Mouse (Mus musculus) thymus, adult 2 months (tissue): ENCODE data around the gene Slc2a5. TPM values are rescaled to one million over a fixed set of nuclear protein-coding genes. Genes with fewer than 3 reads are reported as not detected.

Source experiments
- DNase-seq: peaks from one replicate; pipeline ENCODE4 v3.0.0; 2021
- H3K27ac ChIP-seq: fragments of 200-500 bp; 2 replicates; pipeline ENCODE4 v1.5.1; 2012; ENCODE audit warnings: low read length, control low read depth; ENCODE audit not compliant: control insufficient read depth, insufficient read depth
- H3K27me3 ChIP-seq: fragments of 200-500 bp; 2 replicates; pipeline ENCODE4 v1.6.1; 2012; ENCODE audit warnings: mild to moderate bottlenecking, low read length, moderate library complexity, mixed read lengths; ENCODE audit not compliant: control insufficient read depth, insufficient read depth
- H3K36me3 ChIP-seq: fragments of 200-500 bp; 2 replicates; pipeline ENCODE4 v1.6.1; 2012; ENCODE audit warnings: mild to moderate bottlenecking, low read length, moderate library complexity; ENCODE audit not compliant: control insufficient read depth, insufficient read depth
- H3K4me1 ChIP-seq: fragments of 200-500 bp; replicated peaks from 2 replicates; pipeline ENCODE4 v1.6.1; 2012; ENCODE audit warnings: low read length; ENCODE audit not compliant: control insufficient read depth, insufficient read depth
- H3K4me3 ChIP-seq: fragments of 200-500 bp; 2 replicates; pipeline ENCODE4 v1.5.1; 2012; ENCODE audit warnings: mild to moderate bottlenecking, low read length, control low read depth, moderate library complexity; ENCODE audit not compliant: control insufficient read depth, insufficient read depth
- CTCF ChIP-seq: fragments of 200-500 bp; IDR thresholded peaks from 2 replicates; pipeline ENCODE4 v1.5.1; 2012; ENCODE audit warnings: mild to moderate bottlenecking, control low read depth, low read length, moderate library complexity, borderline replicate concordance; ENCODE audit not compliant: control insufficient read depth, poor library complexity, insufficient read depth; ENCODE audit errors: extremely low read depth
- POLR2A ChIP-seq: fragments of 200-500 bp; IDR thresholded peaks from 2 replicates; pipeline ENCODE4 v1.6.1; 2012; ENCODE audit warnings: mild to moderate bottlenecking, low read length, control low read depth, moderate library complexity; ENCODE audit not compliant: control insufficient read depth, poor library complexity, insufficient read depth; ENCODE audit errors: extremely low read depth
- WGBS: fragments of 180-500 bp; shearing (Covaris S2); methylation state at CpG from one replicate; pipeline ENCODE4 v1.1.7; 2018; 5-methylcytosine and 5-hydroxymethylcytosine counted together
- polyA plus RNA-seq: library from polyadenylated mRNA; depleted of rRNA; stranded (reverse); fragments of >200 nt; gene quantifications from 2 replicates; pipeline ENCODE4 v1.2.3, GENCODE M21; 2012

Slc2a5 gene
- polyA plus RNA-seq, 1 experiment: 1.2 TPM

- WGBS: 96% methylated on average over 26 of the region's 26 CpGs
- Histone ChIP-seq H3K36me3 (no peaks in the 10 kb centered on the region), H3K27me3 (no peaks in the 10 kb centered on the region), H3K4me3 (no peak overlapping the region), H3K27ac (no peak overlapping the region), H3K4me1 (peaks cover 7% of the 10 kb centered on the region)
- no peak for DNase-seq
- TF ChIP-seq POLR2A (no peak), CTCF (no peak)
Measured at GRCm38 (mm10) chr4:150114505-150115061, 4.5 kb upstream of the Slc2a5 start.

- H3K4me3 ChIP-seq: no peak overlapping the region
- TF ChIP-seq POLR2A: no peak
- no peak for TF ChIP-seq CTCF
- no peaks in the 10 kb centered on the region for H3K36me3 ChIP-seq
- peaks cover 17% of the 10 kb centered on the region for H3K4me1 ChIP-seq
- no peak overlapping the region for H3K27ac ChIP-seq
- H3K27me3 ChIP-seq: no peaks in the 10 kb centered on the region
- peak; percentile 39 for DNase-seq
- WGBS: 2% methylated on average over 5 of the region's 5 CpGs
Measured at GRCm38 (mm10) chr4:150117311-150117710, 1.8 kb upstream of the Slc2a5 start.

GRCm38 (mm10) chr4:150118163-150118562 lies 920 bp upstream of the Slc2a5 start:
- no peak for TF ChIP-seq CTCF
- no peak for TF ChIP-seq POLR2A
- DNase-seq: no peak
- H3K27me3 ChIP-seq: no peaks in the 10 kb centered on the region
- WGBS: 80% methylated on average over 6 of the region's 6 CpGs
- H3K36me3 ChIP-seq: no peaks in the 10 kb centered on the region
- H3K4me1 ChIP-seq: peaks cover 17% of the 10 kb centered on the region
- no peak overlapping the region for H3K4me3 ChIP-seq
- no peak overlapping the region for H3K27ac ChIP-seq

DNA sequence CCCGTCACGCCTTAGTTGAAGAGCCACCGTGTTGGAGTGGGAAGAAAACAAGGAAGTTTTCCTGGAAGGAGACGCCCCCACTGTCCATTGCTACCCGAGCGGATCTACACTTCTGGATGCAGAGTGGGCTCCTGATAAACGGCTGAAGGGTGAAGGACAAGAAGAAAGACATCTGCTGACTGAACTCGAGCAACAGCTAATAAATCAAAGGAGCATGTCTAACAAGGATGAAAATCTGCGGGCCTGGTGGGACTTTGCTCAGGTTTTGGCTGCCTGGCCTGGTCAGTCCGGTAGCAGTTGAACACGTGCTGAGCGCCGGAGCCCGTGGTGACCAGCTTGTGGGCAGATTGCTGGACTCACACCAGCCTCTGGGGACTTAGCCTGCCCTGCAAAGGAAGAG lies 557 bp downstream of the Slc2a5 start:
- WGBS: 87% methylated on average over 14 of the region's 14 CpGs
- Histone ChIP-seq H3K4me1 (peaks cover 17% of the 10 kb centered on the region), H3K27me3 (no peaks in the 10 kb centered on the region), H3K36me3 (no peaks in the 10 kb centered on the region), H3K4me3 (no peak overlapping the region), H3K27ac (no peak overlapping the region)
- no peak for TF ChIP-seq CTCF
- no peak for TF ChIP-seq POLR2A
- DNase-seq: no peak

DNA sequence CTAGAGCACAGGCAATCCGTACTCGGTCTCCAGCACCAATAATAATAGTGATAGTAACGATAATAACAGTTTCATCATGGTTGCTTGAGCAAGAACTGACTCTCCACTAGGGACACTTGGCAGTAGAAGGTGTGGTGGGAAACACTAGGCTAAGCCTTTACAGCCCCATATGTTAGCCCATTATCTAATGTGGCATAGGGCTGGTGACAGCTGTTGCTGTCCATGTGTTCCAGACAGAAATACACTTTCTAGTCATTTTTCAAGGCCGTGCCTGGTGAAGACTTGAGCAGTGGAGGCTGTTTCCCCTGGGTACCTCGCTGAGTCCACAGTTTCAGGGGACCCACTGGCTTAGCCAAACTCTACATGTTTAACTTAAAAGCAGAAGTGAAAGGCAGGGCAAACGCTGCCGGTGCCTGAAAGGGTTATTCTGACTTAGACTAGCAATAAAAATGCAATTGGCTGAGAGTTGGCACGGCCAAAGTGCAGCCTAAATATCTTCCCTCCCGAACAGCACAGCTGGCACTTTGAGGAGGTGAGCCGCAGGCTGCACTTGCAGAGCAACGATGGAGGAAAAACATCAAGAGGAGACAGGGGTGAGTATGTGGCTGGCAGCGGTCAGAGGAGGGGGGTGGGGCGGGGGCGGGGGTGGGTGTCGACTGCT lies 1.2 kb downstream of the Slc2a5 start:
- TF ChIP-seq POLR2A (no peak), CTCF (no peak)
- Histone ChIP-seq H3K36me3 (no peaks in the 10 kb centered on the region), H3K4me1 (peaks cover 17% of the 10 kb centered on the region), H3K27me3 (no peaks in the 10 kb centered on the region), H3K27ac (no peak overlapping the region), H3K4me3 (no peak overlapping the region)
- WGBS: 19% methylated on average over 15 of the region's 15 CpGs
- peak; percentile 10 for DNase-seq

DNA sequence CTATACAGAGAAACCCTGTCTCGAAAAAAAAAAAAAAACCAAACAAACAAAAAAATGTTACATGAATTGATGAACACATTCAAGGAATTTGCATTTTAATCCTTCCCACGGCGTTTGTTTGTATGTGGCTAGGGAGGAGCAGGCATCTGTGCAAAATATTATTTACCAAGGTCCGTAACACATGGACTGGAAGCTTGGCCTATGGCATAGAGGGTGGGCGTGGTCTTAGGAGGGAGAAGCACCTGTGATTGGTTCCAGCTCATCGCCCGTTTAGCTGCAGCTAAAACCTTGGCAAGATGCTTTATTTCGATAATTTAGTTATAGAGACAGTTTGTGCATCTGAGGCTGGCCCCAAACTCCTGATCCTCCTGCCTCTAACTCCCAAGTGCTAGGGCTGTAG lies 2.3 kb downstream of the Slc2a5 start:
- H3K4me1 ChIP-seq: peaks cover 17% of the 10 kb centered on the region
- DNase-seq: no peak
- H3K27me3 ChIP-seq: no peaks in the 10 kb centered on the region
- TF ChIP-seq CTCF (no peak), POLR2A (no peak)
- no peak overlapping the region for H3K4me3 ChIP-seq
- no peaks in the 10 kb centered on the region for H3K36me3 ChIP-seq
- WGBS: 86% methylated on average over 8 of the region's 8 CpGs
- no peak overlapping the region for H3K27ac ChIP-seq
